Mouse (Mus musculus) liver, adult (tissue): Measurements from ENCODE around the gene Slc39a10.

ENCODE experiments used
- GATA4 ChIP-seq: IDR thresholded peaks from 2 replicates; pipeline ENCODE4 v1.6.1; 2014; ENCODE audit warnings: mild to moderate bottlenecking, low read length; ENCODE audit not compliant: insufficient replicate concordance

Gene Slc39a10

DNA sequence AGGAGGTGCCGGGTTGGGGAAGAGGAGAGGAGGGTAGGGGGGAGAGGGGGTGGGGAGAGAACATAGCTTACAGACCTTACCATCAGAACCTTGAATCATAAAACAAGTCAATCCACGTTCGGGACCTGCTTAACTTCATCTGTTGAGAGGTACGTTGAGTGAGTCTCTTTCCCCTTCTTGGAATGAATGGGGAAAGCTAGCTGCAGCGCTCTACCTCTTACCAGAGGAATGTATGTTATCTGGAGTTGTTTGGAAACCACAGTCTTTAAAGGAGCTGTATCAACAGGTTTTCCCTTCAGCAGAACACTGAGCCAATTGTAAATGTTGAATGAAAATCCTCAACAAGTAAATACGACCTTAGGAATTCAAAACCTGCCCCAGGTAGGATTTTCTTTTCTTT is 4.7 kb downstream of the Slc39a10 start:
- TF ChIP-seq GATA4: no peak

DNA sequence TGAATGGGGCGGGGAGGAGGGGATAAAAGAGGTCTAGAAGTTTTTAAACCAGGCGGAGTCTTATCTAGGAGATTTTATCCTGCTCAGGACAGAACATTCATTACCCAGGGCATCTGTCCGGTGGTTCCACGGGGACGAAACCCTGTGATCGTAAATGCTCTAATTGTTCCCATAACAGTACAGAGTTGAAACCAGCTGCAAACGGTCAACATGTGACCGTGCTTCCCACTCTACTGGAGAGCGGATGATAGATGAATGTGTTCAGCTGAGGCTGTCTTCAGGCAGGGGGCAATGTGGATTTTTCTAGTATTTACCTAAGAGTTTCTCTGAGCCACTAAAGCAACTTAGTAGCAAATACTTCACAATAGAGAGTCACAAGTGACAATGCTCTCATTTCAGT is 6.6 kb downstream of the Slc39a10 start:
- TF ChIP-seq GATA4: no peak

GRCm38 (mm10) chr1:46885231-46885630 is 7.4 kb downstream of the Slc39a10 start:
- no peak for TF ChIP-seq GATA4

DNA sequence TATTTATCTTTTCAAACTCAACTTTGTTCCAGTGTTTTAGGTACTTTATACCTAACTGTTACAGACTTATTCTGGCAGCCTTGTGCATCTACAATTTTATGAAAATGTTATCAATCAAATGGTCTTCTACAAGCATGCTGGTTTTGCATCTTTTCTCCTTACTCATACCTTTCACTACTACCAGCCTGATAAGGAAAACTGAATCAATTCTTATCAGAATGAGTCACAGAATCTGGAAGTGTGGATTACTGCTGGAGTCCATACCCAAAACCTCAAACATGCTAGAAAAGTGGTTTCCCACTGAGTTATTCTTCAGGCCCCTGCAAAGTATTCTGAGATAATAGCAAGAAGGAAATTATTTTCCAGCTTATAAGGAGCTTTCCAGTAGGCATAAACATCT is 12.7 kb downstream of the Slc39a10 start:
- no peak for TF ChIP-seq GATA4

GRCm38 (mm10) chr1:46873770-46874169 is 18.9 kb downstream of the Slc39a10 start:
- no peak for TF ChIP-seq GATA4

DNA sequence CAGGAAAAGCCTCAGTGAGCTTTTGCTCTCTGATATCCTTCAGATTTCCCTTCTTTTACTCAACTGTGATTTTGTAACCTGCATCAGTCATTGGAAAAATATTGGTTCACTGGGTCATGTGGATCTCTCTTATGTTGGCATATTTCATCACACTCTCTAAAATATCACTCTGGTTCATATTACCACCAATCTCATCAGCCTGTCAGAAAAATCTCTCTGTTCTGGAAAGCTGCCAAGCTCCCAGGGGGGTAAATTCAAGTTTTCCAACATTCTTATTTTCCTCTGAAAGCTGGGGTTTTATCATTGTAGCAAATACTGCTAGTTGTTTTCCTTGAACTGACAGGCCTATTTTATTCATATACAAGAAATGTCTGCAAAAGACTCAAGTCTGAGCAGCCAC is 22.9 kb downstream of the Slc39a10 start:
- TF ChIP-seq GATA4: no peak

GRCm38 (mm10) chr1:46864175-46864885 is 28.3 kb downstream of the Slc39a10 start:
- TF ChIP-seq GATA4: no peak

GRCm38 (mm10) chr1:46863434-46863833 is 29.2 kb downstream of the Slc39a10 start:
- no peak for TF ChIP-seq GATA4

DNA sequence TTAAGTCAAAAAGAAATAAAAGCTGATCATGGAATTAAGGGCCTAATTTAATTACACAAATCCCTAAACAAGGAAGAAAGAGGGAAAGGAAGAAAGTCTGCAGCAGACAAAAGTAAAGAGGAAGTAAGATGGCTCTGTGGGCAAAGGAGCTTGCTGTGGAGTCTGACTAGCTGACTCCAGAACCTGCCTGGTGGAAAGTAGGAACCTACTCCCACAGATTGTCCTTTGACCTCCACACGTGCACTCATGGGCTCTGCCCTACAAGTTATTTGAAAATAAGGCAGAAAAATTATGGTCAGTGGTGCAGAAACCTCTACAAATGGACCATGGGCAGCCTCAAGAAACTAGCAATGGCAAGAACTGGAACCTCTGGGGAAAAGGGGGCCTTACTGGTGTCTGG is 32.6 kb downstream of the Slc39a10 start:
- no peak for TF ChIP-seq GATA4

- TF ChIP-seq GATA4: no peak
Measured at GRCm38 (mm10) chr1:46858579-46858978, 34.1 kb downstream of the Slc39a10 start.

- no peak for TF ChIP-seq GATA4
Measured at GRCm38 (mm10) chr1:46856498-46856897, 36.2 kb downstream of the Slc39a10 start.

DNA sequence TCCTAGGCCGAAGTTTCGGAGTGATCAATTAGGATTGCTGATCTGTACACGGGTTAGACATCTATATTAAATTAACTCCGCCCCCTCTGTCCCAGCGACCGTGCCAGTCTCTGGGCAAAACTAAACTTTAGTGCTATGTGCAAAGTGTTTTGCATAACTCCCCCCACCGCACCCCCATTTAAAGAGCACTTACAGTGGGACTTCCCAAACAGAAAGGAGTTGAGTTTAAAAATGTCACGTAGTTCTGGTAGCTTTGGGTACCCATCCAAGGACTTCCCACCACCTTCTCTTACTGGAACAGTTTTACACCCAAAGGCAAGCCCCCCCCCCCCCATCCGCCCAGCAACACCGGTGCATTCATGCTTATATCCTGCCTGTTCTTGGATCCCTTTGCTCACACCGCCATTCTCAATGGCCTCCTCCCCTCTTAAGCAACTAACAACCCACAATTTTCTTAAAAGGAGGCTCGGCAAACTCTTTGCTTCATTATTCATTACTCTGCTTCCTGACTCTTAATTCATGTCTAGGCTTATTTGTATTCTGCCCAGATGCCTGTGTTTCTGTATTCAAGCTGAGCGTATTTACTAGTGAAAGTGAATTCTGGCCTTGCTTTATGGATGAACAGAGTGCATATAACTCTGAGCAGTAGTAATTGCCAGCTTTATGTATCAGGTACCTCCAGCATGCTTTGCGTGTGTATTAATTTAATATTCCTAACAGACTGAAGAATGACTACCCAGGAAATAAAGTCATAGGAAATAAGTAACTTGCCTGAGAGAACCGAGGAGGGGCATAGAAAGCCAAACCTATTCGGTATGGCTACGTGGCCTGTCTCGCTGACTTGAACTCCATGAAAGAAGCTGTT is 38.4 kb downstream of the Slc39a10 start:
- TF ChIP-seq GATA4: no peak

GRCm38 (mm10) chr1:46853317-46854035 is 39.2 kb downstream of the Slc39a10 start:
- no peak for TF ChIP-seq GATA4

DNA sequence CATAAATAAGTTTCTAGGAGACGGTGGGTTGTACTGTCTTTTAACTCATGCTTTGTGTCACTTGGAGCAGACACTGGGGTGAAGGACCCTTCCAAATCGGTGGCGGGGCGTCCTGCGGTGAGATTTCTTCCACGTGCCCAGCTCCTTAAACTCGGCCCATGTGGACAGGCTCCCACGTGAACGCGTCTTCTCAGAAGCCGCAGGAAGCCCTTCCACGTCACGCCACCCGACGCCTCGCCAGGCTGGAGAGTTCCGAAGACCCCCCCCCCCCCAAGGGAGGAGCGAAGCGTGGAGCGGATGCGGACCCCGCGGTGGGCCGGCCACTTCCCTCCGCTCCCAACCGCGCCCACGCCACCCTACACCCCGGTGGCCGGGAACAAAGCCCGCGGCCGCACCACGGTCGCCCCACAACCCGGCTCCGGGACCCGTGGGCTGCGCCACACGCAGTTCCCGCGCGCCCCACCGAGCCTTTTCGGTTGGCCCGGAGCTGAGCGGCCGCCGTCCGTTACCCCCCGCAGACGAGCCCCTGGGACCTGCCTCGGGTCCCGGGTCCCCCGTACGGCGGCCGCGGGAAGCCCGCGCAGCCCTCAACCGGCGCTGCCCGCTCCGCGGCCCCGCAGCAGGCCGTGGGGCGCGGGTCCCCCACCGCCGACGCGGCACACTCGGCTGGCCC is 39.9 kb downstream of the Slc39a10 start:
- no peak; the same call in 1 of the 2 replicates for TF ChIP-seq GATA4

- TF ChIP-seq GATA4: no peak
Measured at GRCm38 (mm10) chr1:46852216-46852599, 40.4 kb downstream of the Slc39a10 start.
